Mouse (Mus musculus): ENCODE measurements around the gene Gm13030.

- TF ChIP-seq CTCF (IDR thresholded peaks at IDR 0.05; ENCODE audit: control insufficient read depth, insufficient read depth, insufficient replicate concordance, low read depth, low read length) (no peak), POLR2A (IDR thresholded peaks at IDR 0.05; ENCODE audit: control insufficient read depth, low read depth, low read length) (no peak)
These were observed 39.5 kb upstream of the Gm13030 start for GRCm38 (mm10) chr4:138913141-138913787.
